Mouse (Mus musculus): Measurements from ENCODE around the gene C1qbp. TPM values are rescaled to one million over a fixed set of nuclear protein-coding genes. Genes with fewer than 3 reads are reported as not detected.

Gene C1qbp
- polyA plus RNA-seq, 1 experiment from 2014 or later = 192 TPM

- peak overlapping the region; percentile 87 for H3K4me3 ChIP-seq
- H3K4me2 ChIP-seq = peak overlapping the region; percentile 84
- peak; percentile 55 for ATAC-seq (ENCODE audit: low FRiP score)
- peaks cover 24% of the 10 kb centered on the region for H3K4me1 ChIP-seq (replicated peaks)
- H3K27ac ChIP-seq = peak overlapping the region; percentile 95
- H3K9me3 ChIP-seq = no peaks in the 10 kb centered on the region
- peak overlapping the region; percentile 78 for H3K9ac ChIP-seq
- no peaks in the 10 kb centered on the region for H3K27me3 ChIP-seq
- peaks cover 39% of the 10 kb centered on the region for H3K36me3 ChIP-seq
- 19% methylated on average over 24 of the region's 24 CpGs for WGBS
Observed at GRCm38 (mm10) chr11:70970560-70971540, 12.0 kb downstream of the C1qbp start.

- under 1% methylated on average over 43 of the region's 43 CpGs for WGBS
- Histone ChIP-seq H3K36me3 (peaks cover 39% of the 10 kb centered on the region), H3K4me1 (replicated peaks) (peaks cover 24% of the 10 kb centered on the region), H3K27ac (peak within 1 kb of the TSS; percentile 95), H3K4me2 (peak within 1 kb of the TSS; percentile 85), H3K9ac (peak within 1 kb of the TSS; percentile 93), H3K27me3 (no peaks in the 10 kb centered on the region), H3K9me3 (no peaks in the 10 kb centered on the region), H3K4me3 (peak within 1 kb of the TSS; percentile 87)
- ATAC-seq (ENCODE audit: low FRiP score) = peak; percentile 99
Observed at GRCm38 (mm10) chr11:70969821-70970559, 12.8 kb downstream of the C1qbp start, which contains the start of the genes Nup88 and Rpain. Gene Nup88 (minus strand): TSS chr11:70969973. Gene Rpain (plus strand): TSS chr11:70970213.

DNA sequence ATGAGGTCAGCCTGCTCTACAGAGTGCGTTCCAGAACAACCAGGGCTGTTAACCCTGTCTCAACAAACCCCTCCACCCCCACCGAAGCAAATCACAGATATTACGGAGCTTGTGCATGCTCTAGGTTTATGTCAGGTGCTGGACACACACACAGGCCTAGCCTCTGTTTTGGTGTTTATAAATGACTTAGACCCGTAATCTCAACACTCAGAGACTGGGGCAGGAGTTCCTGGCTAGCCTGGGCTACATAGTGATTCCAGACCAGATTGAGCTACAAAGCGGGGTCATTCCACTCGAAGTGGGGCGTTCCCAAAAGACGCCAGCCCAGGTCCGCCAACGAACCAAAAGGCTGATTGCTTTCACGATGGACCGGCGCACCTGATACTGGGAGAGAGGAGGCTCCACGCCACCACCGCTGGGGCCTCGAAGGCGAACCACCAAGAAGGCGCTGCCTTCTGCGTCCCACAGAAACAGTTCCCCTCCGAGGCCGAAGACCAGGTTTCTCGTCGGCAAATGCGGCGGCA is 13.5 kb downstream of the C1qbp start:
- no peaks in the 10 kb centered on the region for H3K9me3 ChIP-seq
- no peaks in the 10 kb centered on the region for H3K27me3 ChIP-seq
- H3K27ac ChIP-seq = peak overlapping the region; percentile 95
- peak; percentile 17; the same call in 1 of the 2 replicates for ATAC-seq (ENCODE audit: low FRiP score)
- peaks cover 39% of the 10 kb centered on the region for H3K36me3 ChIP-seq
- H3K4me2 ChIP-seq = peak overlapping the region; percentile 85
- peak overlapping the region; percentile 93 for H3K9ac ChIP-seq
- peaks cover 24% of the 10 kb centered on the region for H3K4me1 ChIP-seq (replicated peaks)
- H3K4me3 ChIP-seq = peak overlapping the region; percentile 87
- 1% methylated on average over 25 of the region's 25 CpGs for WGBS

- H3K4me3 ChIP-seq = no peak overlapping the region
- H3K4me1 ChIP-seq (replicated peaks) = peaks cover 17% of the 10 kb centered on the region
- no peaks in the 10 kb centered on the region for H3K9me3 ChIP-seq
- no peak overlapping the region for H3K9ac ChIP-seq
- no peak overlapping the region for H3K4me2 ChIP-seq
- H3K27ac ChIP-seq = no peak overlapping the region
- ATAC-seq (ENCODE audit: low FRiP score) = no peak
- no peaks in the 10 kb centered on the region for H3K27me3 ChIP-seq
- WGBS = 73% methylated on average over 4 of the region's 4 CpGs
- H3K36me3 ChIP-seq = peaks cover 68% of the 10 kb centered on the region
Observed at GRCm38 (mm10) chr11:70964222-70964907, 18.5 kb downstream of the C1qbp start.

DNA sequence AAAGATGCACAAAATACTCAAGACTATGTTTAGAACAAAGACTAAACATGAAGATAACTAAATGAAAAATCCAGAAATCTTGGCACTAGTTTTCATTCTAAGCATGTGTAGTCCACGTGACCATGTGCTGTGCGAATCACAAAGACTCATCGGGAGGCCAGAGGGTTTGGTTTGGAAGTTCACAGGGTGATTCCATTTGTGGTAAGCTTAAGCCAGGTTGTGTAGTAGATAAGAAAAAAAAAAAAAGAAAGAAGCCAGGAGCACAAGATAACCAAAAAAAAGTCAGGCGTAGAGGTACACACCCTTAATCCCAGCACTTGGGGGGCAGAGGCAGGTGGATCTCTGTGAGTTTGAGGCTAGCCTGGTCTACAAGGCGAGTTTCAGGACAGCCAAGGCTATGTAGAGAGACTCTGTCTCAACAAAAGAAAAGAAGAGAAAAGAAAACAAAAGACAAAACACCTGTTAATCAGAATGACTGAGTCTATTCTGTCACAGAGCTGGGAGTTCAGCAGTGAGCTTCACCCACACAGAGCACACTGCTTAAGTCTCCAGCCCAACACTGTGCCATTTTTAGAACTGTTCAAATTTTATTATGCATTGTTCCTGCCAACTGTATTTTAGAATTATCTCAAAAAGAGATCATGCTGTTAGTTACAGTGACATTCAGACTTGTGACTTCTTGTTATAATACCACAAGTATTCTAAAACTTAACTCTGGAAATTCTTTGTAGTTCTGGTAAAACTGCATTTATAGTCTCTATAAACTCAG is 21.9 kb downstream of the C1qbp start:
- Histone ChIP-seq H3K9me3 (no peaks in the 10 kb centered on the region), H3K36me3 (peaks cover 92% of the 10 kb centered on the region), H3K27me3 (no peaks in the 10 kb centered on the region), H3K9ac (no peak overlapping the region), H3K4me2 (no peak overlapping the region), H3K4me1 (replicated peaks) (no peaks in the 10 kb centered on the region), H3K27ac (no peak overlapping the region), H3K4me3 (no peak overlapping the region)
- 92% methylated on average over 5 of the region's 5 CpGs for WGBS
- ATAC-seq (ENCODE audit: low FRiP score) = no peak

DNA sequence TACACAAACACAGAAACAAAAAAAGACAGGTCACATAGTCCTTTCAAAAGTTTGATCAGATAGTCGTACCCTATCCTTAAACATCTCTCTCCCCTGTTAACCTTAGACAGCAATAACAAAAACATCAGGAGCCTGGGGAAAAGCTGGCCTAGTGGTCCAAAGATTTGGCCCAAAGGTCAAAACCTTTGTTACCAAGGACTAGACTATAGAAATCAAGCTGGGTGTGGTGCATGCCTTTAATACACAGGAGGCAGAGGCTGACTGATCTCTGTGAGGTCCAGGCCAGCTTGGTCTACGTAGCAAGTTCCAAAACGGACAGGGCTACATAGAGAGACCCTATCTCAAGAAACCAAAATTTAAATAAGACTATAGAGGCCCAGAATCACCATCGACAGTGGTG is 28.1 kb downstream of the C1qbp start:
- no peak overlapping the region for H3K27ac ChIP-seq
- no peak for ATAC-seq (ENCODE audit: low FRiP score)
- no peaks in the 10 kb centered on the region for H3K27me3 ChIP-seq
- no peaks in the 10 kb centered on the region for H3K9me3 ChIP-seq
- H3K4me1 ChIP-seq (replicated peaks) = no peaks in the 10 kb centered on the region
- 90% methylated on average over 4 of the region's 4 CpGs for WGBS
- H3K36me3 ChIP-seq = peaks cover 92% of the 10 kb centered on the region
- no peak overlapping the region for H3K9ac ChIP-seq
- no peak overlapping the region for H3K4me3 ChIP-seq
- H3K4me2 ChIP-seq = no peak overlapping the region

- ATAC-seq (ENCODE audit: low FRiP score) = no peak
- Histone ChIP-seq H3K9ac (no peak overlapping the region), H3K4me1 (replicated peaks) (no peaks in the 10 kb centered on the region), H3K4me2 (no peak overlapping the region), H3K4me3 (no peak overlapping the region), H3K27ac (no peak overlapping the region), H3K36me3 (peaks cover 88% of the 10 kb centered on the region), H3K27me3 (no peaks in the 10 kb centered on the region), H3K9me3 (no peaks in the 10 kb centered on the region)
- 93% methylated on average over 4 of the region's 4 CpGs for WGBS
Observed at GRCm38 (mm10) chr11:70944935-70945817, 37.6 kb downstream of the C1qbp start.

GRCm38 (mm10) chr11:70943651-70944050 is 39.2 kb downstream of the C1qbp start:
- no peaks in the 10 kb centered on the region for H3K4me1 ChIP-seq (replicated peaks)
- H3K9ac ChIP-seq = no peak overlapping the region
- peaks cover 88% of the 10 kb centered on the region for H3K36me3 ChIP-seq
- H3K4me3 ChIP-seq = no peak overlapping the region
- WGBS = 95% methylated on average over 7 of the region's 7 CpGs
- no peaks in the 10 kb centered on the region for H3K9me3 ChIP-seq
- H3K27ac ChIP-seq = no peak overlapping the region
- no peaks in the 10 kb centered on the region for H3K27me3 ChIP-seq
- ATAC-seq (ENCODE audit: low FRiP score) = no peak
- H3K4me2 ChIP-seq = no peak overlapping the region

- peaks cover 88% of the 10 kb centered on the region for H3K36me3 ChIP-seq
- H3K4me3 ChIP-seq = no peak overlapping the region
- 89% methylated on average over 1 of the region's 1 CpGs for WGBS
Observed at GRCm38 (mm10) chr11:70942596-70942995, 40.2 kb downstream of the C1qbp start.

DNA sequence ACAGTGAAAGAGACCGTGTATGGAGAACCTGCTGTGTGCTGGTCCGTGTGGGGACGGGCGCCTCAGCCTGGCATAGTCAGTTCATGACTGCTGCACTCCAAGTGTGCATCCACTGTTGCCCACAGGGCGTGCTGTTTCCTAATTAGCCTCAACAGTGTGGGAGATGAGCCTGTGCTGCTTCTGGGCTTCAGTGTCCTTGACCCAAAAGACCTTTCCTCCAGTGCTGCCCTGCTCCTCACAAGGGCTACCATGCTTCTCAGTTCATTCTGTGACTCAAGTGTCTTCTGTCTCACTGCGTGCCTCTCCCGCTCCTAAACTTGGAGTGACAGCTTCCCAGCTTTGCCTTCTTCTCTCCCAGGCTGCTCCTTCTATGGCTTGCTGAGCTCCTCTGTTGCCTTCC is 47.5 kb downstream of the C1qbp start:
- Histone ChIP-seq H3K9ac (no peak overlapping the region), H3K36me3 (peaks cover 77% of the 10 kb centered on the region), H3K4me2 (no peak overlapping the region), H3K4me1 (replicated peaks) (no peaks in the 10 kb centered on the region), H3K9me3 (no peaks in the 10 kb centered on the region), H3K27ac (no peak overlapping the region), H3K27me3 (no peaks in the 10 kb centered on the region), H3K4me3 (no peak overlapping the region)
- ATAC-seq (ENCODE audit: low FRiP score) = no peak
- 90% methylated on average over 7 of the region's 7 CpGs for WGBS

More at GRCm38 (mm10) chr11:70942596-70942995, 40.2 kb downstream of the C1qbp start:
- H3K4me1 ChIP-seq (replicated peaks) = no peaks in the 10 kb centered on the region
- H3K4me2 ChIP-seq = no peak overlapping the region
- ATAC-seq (ENCODE audit: low FRiP score) = no peak
- no peaks in the 10 kb centered on the region for H3K9me3 ChIP-seq
- H3K27ac ChIP-seq = no peak overlapping the region
- H3K9ac ChIP-seq = no peak overlapping the region
- no peaks in the 10 kb centered on the region for H3K27me3 ChIP-seq

Data from hindbrain, embryonic 13.5 days (tissue).